Mouse (Mus musculus) E14TG2a.4 (cell line): ENCODE measurements around the gene Prdm1.

Experiments used
- H3K27me3 ChIP-seq: 2 replicates; pipeline ENCODE4 v1.6.1; 2014; ENCODE audit warnings: low read length, control low read depth; ENCODE audit not compliant: insufficient read depth
- H3K36me3 ChIP-seq: 2 replicates; pipeline ENCODE4 v1.6.1; 2014; ENCODE audit warnings: low read length, control low read depth; ENCODE audit not compliant: insufficient read depth
- H3K4me1 ChIP-seq: replicated peaks from 2 replicates; pipeline ENCODE4 v1.6.1; 2014; ENCODE audit warnings: low read depth, low read length, control low read depth
- H3K4me3 ChIP-seq: replicated peaks from 2 replicates; pipeline ENCODE4 v1.5.1; 2014; ENCODE audit warnings: mild to moderate bottlenecking, low read length
- H3K9me3 ChIP-seq: 2 replicates; pipeline ENCODE4 v1.6.1; 2014; ENCODE audit warnings: low read length, control low read depth
- CTCF ChIP-seq: conservative IDR thresholded peaks from 2 replicates; pipeline ENCODE4 v1.5.1; 2014; ENCODE audit warnings: low read length
- NANOG ChIP-seq: IDR thresholded peaks from 2 replicates; pipeline ENCODE4 v1.6.1; 2014; ENCODE audit warnings: borderline replicate concordance, low read length, mixed read lengths
- POU5F1 ChIP-seq: IDR thresholded peaks from 2 replicates; pipeline ENCODE4 v1.6.1; 2014; ENCODE audit warnings: low read length, borderline replicate concordance

Gene Prdm1

GRCm38 (mm10) chr10:44507984-44508383, 20.3 kb downstream of the Prdm1 start:
- Histone ChIP-seq H3K4me1 (peaks cover 30% of the 10 kb centered on the region), H3K4me3 (no peak overlapping the region), H3K27me3 (no peaks in the 10 kb centered on the region), H3K36me3 (no peaks in the 10 kb centered on the region), H3K9me3 (no peaks in the 10 kb centered on the region)
- 0 out of 2 replicates have a peak, but pooled peaks have one; percentile 16 for TF ChIP-seq NANOG
- TF ChIP-seq CTCF, result no peak

GRCm38 (mm10) chr10:44502891-44503290, 25.4 kb downstream of the Prdm1 start:
- H3K9me3 ChIP-seq, result no peaks in the 10 kb centered on the region
- TF ChIP-seq NANOG, result no peak
- TF ChIP-seq CTCF, result no peak
- TF ChIP-seq POU5F1, result no peak
- peaks cover 31% of the 10 kb centered on the region for H3K4me1 ChIP-seq
- H3K4me3 ChIP-seq, result no peak overlapping the region
- no peaks in the 10 kb centered on the region for H3K36me3 ChIP-seq
- no peaks in the 10 kb centered on the region for H3K27me3 ChIP-seq

GRCm38 (mm10) chr10:44499897-44500519, 28.3 kb downstream of the Prdm1 start:
- Histone ChIP-seq H3K9me3 (no peaks in the 10 kb centered on the region), H3K4me1 (peaks cover 15% of the 10 kb centered on the region), H3K4me3 (no peak overlapping the region), H3K27me3 (0 out of 2 replicates have a peak, but pooled peaks cover 5% of the 10 kb centered on the region), H3K36me3 (no peaks in the 10 kb centered on the region)
- TF ChIP-seq POU5F1 (no peak), CTCF (no peak), NANOG (no peak)

GRCm38 (mm10) chr10:44493818-44494492, 34.3 kb downstream of the Prdm1 start:
- H3K27me3 ChIP-seq, result 0 out of 2 replicates have a peak, but pooled peaks cover 5% of the 10 kb centered on the region
- no peak for TF ChIP-seq NANOG
- no peak for TF ChIP-seq POU5F1
- no peak for TF ChIP-seq CTCF
- no peaks in the 10 kb centered on the region for H3K36me3 ChIP-seq
- H3K9me3 ChIP-seq, result no peaks in the 10 kb centered on the region
- peaks cover 27% of the 10 kb centered on the region for H3K4me1 ChIP-seq
- H3K4me3 ChIP-seq, result no peak overlapping the region

- Histone ChIP-seq H3K27me3 (0 out of 2 replicates have a peak, but pooled peaks cover 5% of the 10 kb centered on the region), H3K4me1 (peaks cover 32% of the 10 kb centered on the region), H3K9me3 (no peaks in the 10 kb centered on the region), H3K36me3 (no peaks in the 10 kb centered on the region), H3K4me3 (peak overlapping the region; percentile 17; the same call in 1 of the 2 replicates)
- TF ChIP-seq NANOG (no peak), POU5F1 (no peak), CTCF (no peak)
Measured at GRCm38 (mm10) chr10:44492815-44493525, 35.3 kb downstream of the Prdm1 start.

- Histone ChIP-seq H3K4me1 (peaks cover 33% of the 10 kb centered on the region), H3K36me3 (no peaks in the 10 kb centered on the region), H3K9me3 (no peaks in the 10 kb centered on the region), H3K4me3 (no peak overlapping the region), H3K27me3 (0 out of 2 replicates have a peak, but pooled peaks cover 3% of the 10 kb centered on the region)
- TF ChIP-seq CTCF (no peak), NANOG (no peak), POU5F1 (no peak)
Measured at GRCm38 (mm10) chr10:44490899-44491422, 37.3 kb downstream of the Prdm1 start.

GRCm38 (mm10) chr10:44487132-44487531, 41.2 kb downstream of the Prdm1 start:
- no peaks in the 10 kb centered on the region for H3K27me3 ChIP-seq
- H3K4me1 ChIP-seq, result peaks cover 43% of the 10 kb centered on the region
- TF ChIP-seq NANOG (no peak), POU5F1 (no peak), CTCF (no peak)
- no peaks in the 10 kb centered on the region for H3K36me3 ChIP-seq
- no peaks in the 10 kb centered on the region for H3K9me3 ChIP-seq
- H3K4me3 ChIP-seq, result no peak overlapping the region

GRCm38 (mm10) chr10:44484077-44484476, 44.2 kb downstream of the Prdm1 start:
- H3K27me3 ChIP-seq, result no peaks in the 10 kb centered on the region
- TF ChIP-seq POU5F1 (no peak), NANOG (no peak), CTCF (no peak)
- no peaks in the 10 kb centered on the region for H3K36me3 ChIP-seq
- H3K9me3 ChIP-seq, result no peaks in the 10 kb centered on the region
- H3K4me3 ChIP-seq, result no peak overlapping the region
- H3K4me1 ChIP-seq, result peaks cover 41% of the 10 kb centered on the region
